8 mouse cellular contexts compared by ENCODE assay signal in the genomic region with DNA sequence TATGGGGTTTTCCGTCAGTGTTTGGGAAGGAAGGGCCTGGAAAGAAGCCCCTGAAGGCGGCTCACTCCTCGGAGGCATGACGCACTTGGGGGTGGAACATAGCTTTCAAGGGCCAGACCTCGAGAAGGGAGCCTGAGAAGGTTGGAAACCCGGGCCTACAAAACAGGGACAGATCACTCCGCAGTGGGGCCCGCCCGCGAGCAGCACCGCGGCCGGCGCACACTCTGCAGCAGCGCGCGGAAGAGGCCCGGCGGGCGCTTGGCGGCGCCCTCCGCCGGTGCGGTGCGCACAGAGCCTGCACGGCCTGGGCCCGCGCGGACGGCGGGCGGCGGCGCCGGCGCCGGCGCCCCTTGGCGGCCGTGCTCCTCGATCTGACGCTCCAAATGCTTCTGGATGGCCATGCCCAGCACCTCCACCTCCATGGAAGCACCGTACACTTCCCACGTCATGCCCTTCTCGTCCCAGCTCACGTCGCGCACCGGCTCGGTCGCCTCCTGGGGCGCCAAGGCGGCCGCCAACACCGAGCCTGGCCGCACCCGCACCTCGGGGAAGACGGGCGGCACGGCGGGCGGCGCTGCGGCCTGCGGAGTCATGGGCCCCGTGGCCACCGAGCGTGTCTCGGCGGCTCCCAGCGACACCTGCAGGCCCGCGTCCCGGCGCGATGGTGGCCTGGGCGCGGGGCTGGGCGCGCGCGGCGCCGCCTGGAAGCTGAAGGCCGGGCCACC. TPM values are rescaled to one million over a fixed set of nuclear protein-coding genes. Genes with fewer than 3 reads are reported as not detected.
A peak's percentile ranks its signal among the peaks of the same experiment; 100 is the strongest.
DNase-seq lines count a peak whose midpoint lies in the region; ATAC-seq and TF ChIP-seq lines count a peak whose summit lies in the region.

No protein-coding gene starts in this region.

- H3K27me3 ChIP-seq in lung, embryonic 16.5 days (ENCODE audit: control insufficient read depth, insufficient read depth, low read depth, low read length) = peaks cover 42% of the 10 kb centered on the region
- peaks cover 77% of the 10 kb centered on the region for H3K27me3 ChIP-seq in limb, embryonic 13.5 days

- peak overlapping the region; percentile 41 for H3K4me3 ChIP-seq in lung, embryonic 16.5 days (ENCODE audit: low read length)
- no peak overlapping the region for H3K4me3 ChIP-seq in lung, adult 2 months (replicated peaks; ENCODE audit: extremely low read depth, low read depth, low read length)
- H3K4me3 ChIP-seq in limb, embryonic 13.5 days = peak overlapping the region; percentile 48

- no peak for DNase-seq in lung, adult 2 months
- peak; percentile 42 for DNase-seq in cerebellum, adult 9-10 months
- DNase-seq in forelimb bud, embryonic 11.5 days (ENCODE audit: low read depth, low spot score) = peak; percentile 36
- peak; percentile 62 for DNase-seq in retina, postnatal 1 day
- no peak for DNase-seq in spleen, postnatal 36 days (ENCODE audit: low spot score in 2 of 2)
- DNase-seq in left cerebral cortex, postnatal 25 days (ENCODE audit: low spot score in 2 of 2) = no peak

- no peak overlapping the region for H3K27ac ChIP-seq in lung, embryonic 16.5 days (ENCODE audit: low read length)
- H3K27ac ChIP-seq in limb, embryonic 13.5 days = no peak overlapping the region

- TF ChIP-seq POLR2A in lung, adult 2 months (IDR thresholded peaks at IDR 0.05; ENCODE audit: borderline replicate concordance, extremely low read depth, low read depth, low read length) = no peak

- intact Hi-C loops in left cerebral cortex, postnatal 25 days (cut with DNase I) = no loop called here

- H3K4me1 ChIP-seq in lung, embryonic 16.5 days (replicated peaks; ENCODE audit: control insufficient read depth, insufficient read depth, low read length) = peaks cover 9% of the 10 kb centered on the region
- H3K4me1 ChIP-seq in lung, adult 2 months (ENCODE audit: control insufficient read depth, insufficient read depth, low read length) = no peaks in the 10 kb centered on the region
- H3K4me1 ChIP-seq in limb, embryonic 13.5 days = peaks cover 12% of the 10 kb centered on the region

- H3K9ac ChIP-seq in lung, embryonic 16.5 days (ENCODE audit: low read length) = no peak overlapping the region
- H3K9ac ChIP-seq in limb, embryonic 13.5 days = 0 out of 2 replicates have a peak overlapping the region, but pooled peaks have one; percentile 45

- no peaks in the 10 kb centered on the region for H3K36me3 ChIP-seq in lung, embryonic 16.5 days (ENCODE audit: control insufficient read depth, insufficient read depth, low read length)
- no peaks in the 10 kb centered on the region for H3K36me3 ChIP-seq in limb, embryonic 13.5 days

- WGBS in lung, embryonic 16.5 days = 2% methylated on average over 56 of the region's 87 CpGs
- WGBS in lung, adult 2 months = 2% methylated on average over 81 of the region's 87 CpGs
- under 1% methylated on average over 85 of the region's 87 CpGs for WGBS in limb, embryonic 13.5 days

- peak; percentile 72 for ATAC-seq in lung, embryonic 16.5 days (ENCODE audit: low read depth)
- ATAC-seq in limb, embryonic 13.5 days (ENCODE audit: low FRiP score, low read depth) = no peak

- no peaks in the 10 kb centered on the region for H3K9me3 ChIP-seq in lung, embryonic 16.5 days (ENCODE audit: control insufficient read depth, low read length)
- no peaks in the 10 kb centered on the region for H3K9me3 ChIP-seq in limb, embryonic 13.5 days

- TF ChIP-seq CTCF in lung, adult 2 months (IDR thresholded peaks at IDR 0.05; ENCODE audit: insufficient read depth, low read length) = no peak

- peak overlapping the region; percentile 67 for H3K4me2 ChIP-seq in lung, embryonic 16.5 days (ENCODE audit: low read depth, low read length)
- peak overlapping the region; percentile 72 for H3K4me2 ChIP-seq in limb, embryonic 13.5 days (replicated peaks)

RNA-seq across cellular contexts. Expression of a gene that starts 12.0 kb away (rescaled TPM):
- polyA plus RNA-seq in lung, embryonic 16.5 days (2015; fragmentation: Nextera tagmentation; extraction: Ambion mirVana) = 0.05 and 0.16 TPM in 2 replicates
- polyA plus RNA-seq in lung, adult 2 months (2012; rRNA removed) = 0.07 and 0.09 TPM in 2 replicates
- 0.15 and 0.20 TPM in 2 replicates for polyA plus RNA-seq in limb, embryonic 13.5 days (2015; fragmentation: Nextera tagmentation; extraction: Ambion mirVana)
- 100 to 1,000 TPM; 120 to 145 TPM for total RNA-seq in left cerebral cortex, postnatal 25 days (2021)

RNA-seq across cellular contexts. Expression of a gene that starts 28.7 kb away (rescaled TPM):
- polyA plus RNA-seq in lung, embryonic 16.5 days (2015; fragmentation: Nextera tagmentation; extraction: Ambion mirVana) = 0.31 TPM in 1 of 2 replicates, not detected in the other
- polyA plus RNA-seq in lung, adult 2 months (2012; rRNA removed) = not detected in 2 replicates
- polyA plus RNA-seq in limb, embryonic 13.5 days (2015; fragmentation: Nextera tagmentation; extraction: Ambion mirVana) = not detected in 2 replicates
- total RNA-seq in left cerebral cortex, postnatal 25 days (2021) = 100 to 1,000 TPM; 785 to 906 TPM

RNA-seq across cellular contexts. Expression of a gene that starts 36.4 kb away (rescaled TPM):
- polyA plus RNA-seq in lung, embryonic 16.5 days (2015; fragmentation: Nextera tagmentation; extraction: Ambion mirVana) = 0.30 TPM in 1 of 2 replicates, not detected in the other
- 0.05 and 1.1 TPM in 2 replicates for polyA plus RNA-seq in lung, adult 2 months (2012; rRNA removed)
- 0.05 TPM in 2 replicates for polyA plus RNA-seq in limb, embryonic 13.5 days (2015; fragmentation: Nextera tagmentation; extraction: Ambion mirVana)
- total RNA-seq in left cerebral cortex, postnatal 25 days (2021) = under 1 TPM; 0.14 to 0.23 TPM

RNA-seq across cellular contexts. Expression of a gene that starts 43.9 kb away (rescaled TPM):
- 44.7 and 49.4 TPM in 2 replicates for polyA plus RNA-seq in lung, embryonic 16.5 days (2015; fragmentation: Nextera tagmentation; extraction: Ambion mirVana)
- polyA plus RNA-seq in lung, adult 2 months (2012; rRNA removed) = 256 and 338 TPM in 2 replicates
- 57.3 and 60.4 TPM in 2 replicates for polyA plus RNA-seq in limb, embryonic 13.5 days (2015; fragmentation: Nextera tagmentation; extraction: Ambion mirVana)
- 100 to 1,000 TPM; 166 to 176 TPM for total RNA-seq in left cerebral cortex, postnatal 25 days (2021)

RNA-seq across cellular contexts. Expression of a gene that starts 46.1 kb away (rescaled TPM):
- not detected in 2 replicates for polyA plus RNA-seq in lung, embryonic 16.5 days (2015; fragmentation: Nextera tagmentation; extraction: Ambion mirVana)
- polyA plus RNA-seq in lung, adult 2 months (2012; rRNA removed) = not detected in 2 replicates
- not detected in 2 replicates for polyA plus RNA-seq in limb, embryonic 13.5 days (2015; fragmentation: Nextera tagmentation; extraction: Ambion mirVana)
- total RNA-seq in left cerebral cortex, postnatal 25 days (2021) = not detected

Comparison
In these comparisons a context has a peak if more than half of its experiments do, and no peak if none do; other contexts are left out.
1. DNase-seq: peak in cerebellum, adult 9-10 months (single experiment), forelimb bud, embryonic 11.5 days (single experiment) and retina, postnatal 1 day (single experiment); none in lung, adult 2 months (single experiment), spleen, postnatal 36 days (0 of 2) and left cerebral cortex, postnatal 25 days (0 of 2).